Mouse (Mus musculus) spleen, postnatal 4 days (tissue): ENCODE data around the gene Kcns1.
"Not testable (repeated sequence)": the region's sequence is repeated elsewhere in the genome, so short reads cannot be mapped to it uniquely, and the experiment has no call there.

Experiments
- DNase-seq, 2 experiments: peaks; one replicate each; pipeline ENCODE4 v3.0.0; 2022; ENCODE audit warnings: low spot score in 2 of 2

Kcns1 gene

DNA sequence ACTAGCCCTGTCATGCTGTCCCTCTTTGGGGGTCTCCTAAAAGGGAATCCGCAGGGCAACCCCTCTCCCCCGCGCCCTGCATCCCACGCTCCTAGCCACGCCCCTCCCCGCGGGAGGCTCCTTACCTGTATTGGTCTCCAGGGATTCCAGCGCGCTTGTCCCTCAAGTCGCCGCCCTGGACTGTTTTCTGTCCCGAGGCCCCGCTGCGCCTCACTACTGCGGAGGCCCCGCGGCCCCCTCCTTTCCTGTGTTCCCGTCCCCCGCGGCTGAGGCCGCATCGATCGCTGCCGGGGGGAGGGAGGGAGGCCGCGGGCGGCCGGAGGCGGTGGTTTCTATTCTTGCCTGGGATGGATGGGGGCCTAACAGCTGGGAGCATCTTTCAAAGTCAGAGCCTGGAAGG, at the start of gene Kcns1:
Gene Kcns1 (minus strand): TSS at position 212 of the 400 bp plus-strand sequence.
- DNase-seq = no peak

GRCm38 (mm10) chr2:164219295-164219694, 48.4 kb upstream of the Kcns1 start:
- no peak for DNase-seq

DNA sequence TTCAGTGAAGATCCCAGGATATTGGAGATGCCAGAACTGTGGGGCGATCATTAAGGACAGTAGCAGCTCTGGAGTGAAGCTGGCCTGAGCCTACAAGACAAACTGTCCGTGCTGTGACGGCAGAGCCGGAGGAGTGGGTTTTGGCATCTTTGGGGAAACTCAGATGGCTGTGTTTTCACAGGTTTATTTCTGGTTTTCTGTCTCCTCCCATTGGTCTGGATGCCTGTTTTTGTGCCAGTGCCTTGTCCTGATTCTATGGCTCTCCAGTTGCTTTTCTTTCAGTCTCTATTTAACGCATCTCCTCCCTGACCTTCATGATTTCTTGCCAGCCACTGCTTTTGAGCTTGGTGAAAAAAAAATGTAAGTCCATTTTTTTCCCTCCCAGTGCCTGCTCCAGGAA, 41.8 kb upstream of the Kcns1 start:
- no peak for DNase-seq

GRCm38 (mm10) chr2:164210892-164211291, 40.0 kb upstream of the Kcns1 start:
- no peak for DNase-seq

GRCm38 (mm10) chr2:164206676-164207075, 35.8 kb upstream of the Kcns1 start:
- DNase-seq = no peak

GRCm38 (mm10) chr2:164206011-164206410, 35.1 kb upstream of the Kcns1 start:
- not testable (repeated sequence) for DNase-seq

DNA sequence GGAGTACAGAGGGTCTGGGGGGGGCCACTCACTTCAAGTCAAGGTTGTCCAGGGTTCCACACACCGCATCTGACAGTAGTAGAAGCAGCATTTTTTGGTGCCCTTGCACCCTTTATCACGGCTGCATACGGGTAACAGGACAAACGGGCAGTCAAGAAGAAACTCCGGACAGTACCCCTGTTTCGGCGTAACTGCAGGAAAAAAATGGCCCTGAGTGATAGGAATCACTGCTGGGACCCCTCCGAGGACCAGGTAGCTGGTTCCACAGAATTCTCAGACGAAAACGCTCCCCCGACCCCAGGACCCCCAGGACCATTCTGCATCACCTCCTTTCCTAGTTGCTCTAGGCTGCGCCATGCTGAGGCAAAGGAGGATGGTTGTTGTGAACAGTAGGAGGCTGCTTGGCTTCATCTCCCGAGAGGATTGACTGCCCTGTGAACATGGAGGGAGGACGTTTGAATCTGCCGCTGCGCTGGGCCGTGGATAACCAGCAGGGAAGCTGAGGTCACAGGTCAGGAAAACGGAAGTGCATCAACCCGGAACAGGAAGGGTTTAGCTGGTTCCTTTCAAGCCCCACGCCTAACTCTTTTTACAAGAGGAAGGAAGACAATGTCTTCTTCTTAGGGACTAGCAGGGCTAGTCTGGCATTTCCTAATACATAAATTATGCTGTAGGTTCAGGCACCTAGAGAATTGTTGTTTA, 28.9 kb upstream of the Kcns1 start, which contains the start of gene Wfdc15a:
Gene Wfdc15a (minus strand): TSS at position 505 of the 702 bp plus-strand sequence.
- DNase-seq = no peak

GRCm38 (mm10) chr2:164196700-164196990, 25.7 kb upstream of the Kcns1 start:
- DNase-seq = no peak

DNA sequence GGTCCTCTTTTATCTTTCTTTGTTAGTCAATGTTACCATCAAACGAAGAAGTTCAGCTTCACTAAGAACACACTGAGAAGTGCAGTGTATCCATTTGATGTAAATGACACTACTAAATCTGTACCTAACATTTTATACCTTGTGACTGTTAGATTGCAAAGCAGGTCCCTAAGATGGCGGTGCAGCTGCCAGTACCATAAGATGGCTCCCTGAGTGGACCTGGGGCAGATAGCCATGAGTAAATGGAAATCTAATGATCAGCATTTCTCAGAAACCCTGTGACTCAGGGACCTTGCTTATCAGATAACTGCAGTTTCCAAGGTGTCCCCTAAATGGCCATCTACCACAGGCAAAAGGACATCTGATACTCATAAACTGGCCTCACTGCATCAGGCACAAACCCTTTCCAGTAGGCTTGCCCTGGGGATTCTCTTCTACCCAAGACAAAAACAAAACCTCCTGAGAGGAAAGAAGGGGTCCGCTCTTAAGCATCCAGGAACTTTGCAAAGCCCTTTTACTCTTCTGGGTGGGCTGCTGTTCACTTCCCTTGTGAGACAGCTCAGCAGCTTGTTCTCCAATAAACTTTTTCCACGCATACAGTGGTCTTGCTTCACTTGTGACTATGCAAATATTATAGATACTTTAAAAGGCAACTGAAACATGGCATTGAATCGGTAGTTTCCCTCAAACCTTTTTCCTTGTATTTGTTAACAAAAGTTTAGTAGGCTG, 25.2 kb upstream of the Kcns1 start:
- DNase-seq = no peak

DNA sequence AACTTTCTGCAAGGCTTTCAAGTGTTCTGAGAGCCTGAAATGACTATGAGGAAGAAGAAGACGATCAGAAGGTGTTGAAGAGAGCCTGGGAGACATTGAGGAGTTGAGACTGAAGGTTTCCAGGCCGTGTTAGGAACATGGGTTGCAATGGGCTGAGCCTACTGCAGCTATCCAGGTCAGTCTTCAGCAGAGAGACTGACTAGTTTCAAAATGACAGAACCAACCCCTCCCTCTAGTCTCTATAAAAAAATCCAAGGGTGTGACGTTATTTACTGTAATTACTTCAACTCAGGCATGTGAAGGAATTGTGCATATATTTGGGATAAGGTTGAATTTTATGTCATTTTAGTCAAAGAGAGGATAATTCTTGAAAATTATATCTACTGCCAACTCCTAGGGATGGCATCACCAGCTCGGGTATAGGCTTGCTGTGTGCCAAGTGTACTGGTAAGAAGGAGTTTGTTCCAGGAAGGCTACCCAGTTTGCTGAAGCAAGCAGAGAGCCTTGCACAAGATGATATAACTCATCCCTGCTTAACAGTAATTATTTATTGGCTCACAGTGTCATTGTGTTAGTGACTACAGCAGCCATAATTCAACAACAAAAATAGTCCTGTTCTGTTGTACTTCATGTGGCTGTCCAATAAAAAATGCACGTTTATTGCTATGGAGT, 24.2 kb upstream of the Kcns1 start:
- DNase-seq = no peak

GRCm38 (mm10) chr2:164192279-164192678, 21.4 kb upstream of the Kcns1 start:
- DNase-seq = no peak

- no peak for DNase-seq
These were observed 19.7 kb upstream of the Kcns1 start, which contains the start of gene Wfdc12 for GRCm38 (mm10) chr2:164190576-164190975. TSS of gene Wfdc12 (minus strand) at chr2:164190608.

- no peak for DNase-seq
These were observed 17.8 kb upstream of the Kcns1 start for GRCm38 (mm10) chr2:164188722-164189121.

- peak in 1 of 2 experiments; percentile 9 for DNase-seq
These were observed 13.3 kb upstream of the Kcns1 start for GRCm38 (mm10) chr2:164184145-164184719.

DNA sequence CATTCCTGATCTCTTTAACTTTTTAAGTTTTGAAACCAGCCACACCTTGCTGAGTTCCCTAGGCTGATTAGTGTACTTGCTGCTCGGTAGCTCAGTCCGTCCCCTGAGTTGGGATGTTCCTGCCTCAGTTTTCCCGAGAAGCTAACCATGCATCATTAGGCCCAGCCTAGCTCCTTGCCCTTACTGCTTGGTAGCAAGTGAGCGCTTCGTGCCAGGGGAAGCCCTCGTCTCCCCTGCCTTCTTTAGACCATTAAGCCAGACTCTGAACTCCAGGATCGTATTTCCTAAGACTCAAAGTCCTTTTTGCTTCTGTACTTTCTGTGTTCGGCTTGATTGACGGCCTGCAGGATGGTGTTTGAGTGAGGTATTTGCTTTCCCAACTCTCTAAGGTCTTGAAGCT, 12.4 kb upstream of the Kcns1 start:
- no peak for DNase-seq

DNA sequence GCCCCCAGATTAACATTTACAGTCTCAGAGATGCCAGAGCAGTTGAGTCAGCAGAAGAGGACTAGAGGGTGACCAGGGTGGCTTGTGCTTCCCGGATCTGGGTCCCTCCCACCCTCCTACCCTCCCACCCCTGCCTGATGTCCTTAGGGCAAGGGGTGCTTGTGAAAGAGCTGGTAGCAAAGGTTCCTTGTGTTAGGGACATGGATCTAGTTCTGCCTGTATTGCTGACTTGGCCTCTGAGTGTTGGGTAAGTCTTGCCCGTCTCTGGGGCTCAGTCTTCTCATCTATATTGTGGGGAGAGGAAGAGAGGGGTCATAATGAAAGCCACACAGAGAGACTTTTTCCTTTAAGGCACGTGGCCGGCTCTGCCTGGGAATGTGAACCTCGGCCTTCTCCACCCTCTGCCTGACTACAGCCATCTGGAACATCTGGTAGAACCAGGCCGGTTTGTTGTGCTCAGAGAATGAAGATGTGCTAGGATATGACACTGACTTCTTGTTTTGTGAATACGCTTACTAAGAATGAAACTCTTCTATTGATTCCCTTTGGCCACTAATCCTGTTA, 11.9 kb upstream of the Kcns1 start, which contains the start of gene Wfdc5:
Gene Wfdc5 (minus strand): TSS at position 51 of the 564 bp plus-strand sequence.
- DNase-seq = no peak

DNA sequence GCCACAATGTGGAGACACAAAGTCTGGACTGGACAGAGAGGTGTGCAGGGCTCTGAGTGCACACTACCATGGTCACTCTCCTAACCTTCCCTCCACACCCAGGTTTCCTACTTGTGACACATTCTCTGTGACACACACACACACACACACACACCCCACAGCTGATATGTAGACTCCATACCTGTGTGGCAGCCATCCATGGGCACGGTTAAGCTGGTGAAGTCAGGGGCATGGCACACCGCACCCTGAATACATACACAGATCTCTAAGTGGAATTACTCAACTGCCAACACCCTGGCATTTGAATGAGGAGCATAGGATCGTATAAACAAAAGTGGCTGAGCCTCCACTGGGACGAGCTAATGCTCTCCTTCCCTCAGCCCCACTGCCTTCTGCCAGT, 9.9 kb upstream of the Kcns1 start:
- DNase-seq = no peak

- DNase-seq = peak in 1 of 2 experiments; percentile 13
These were observed 9.2 kb upstream of the Kcns1 start for GRCm38 (mm10) chr2:164180124-164180523.

DNA sequence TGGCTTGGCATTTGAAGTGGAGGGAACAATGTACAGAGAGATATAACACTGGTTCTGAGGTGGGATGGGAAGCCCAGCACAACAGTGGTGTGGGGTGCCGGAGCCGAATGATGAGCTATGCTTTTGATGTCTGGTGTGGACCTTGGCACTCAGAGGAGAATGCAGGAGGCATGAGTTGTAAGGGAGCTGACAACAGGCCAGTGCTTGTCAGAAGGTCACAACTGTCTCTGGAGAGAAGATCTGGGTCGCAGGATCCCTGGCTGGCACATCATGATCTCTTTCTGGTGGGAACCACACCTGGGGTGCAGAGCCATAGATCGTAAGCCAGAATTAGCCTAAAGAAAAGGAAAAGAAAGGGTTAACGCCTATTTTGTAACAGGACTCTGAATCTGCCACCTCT, 6.9 kb upstream of the Kcns1 start:
- DNase-seq = no peak

- DNase-seq = no peak
These were observed 4.9 kb upstream of the Kcns1 start for GRCm38 (mm10) chr2:164175850-164176249.

GRCm38 (mm10) chr2:164174649-164175395, 3.9 kb upstream of the Kcns1 start:
- DNase-seq = no peak
